In the genomic region with DNA sequence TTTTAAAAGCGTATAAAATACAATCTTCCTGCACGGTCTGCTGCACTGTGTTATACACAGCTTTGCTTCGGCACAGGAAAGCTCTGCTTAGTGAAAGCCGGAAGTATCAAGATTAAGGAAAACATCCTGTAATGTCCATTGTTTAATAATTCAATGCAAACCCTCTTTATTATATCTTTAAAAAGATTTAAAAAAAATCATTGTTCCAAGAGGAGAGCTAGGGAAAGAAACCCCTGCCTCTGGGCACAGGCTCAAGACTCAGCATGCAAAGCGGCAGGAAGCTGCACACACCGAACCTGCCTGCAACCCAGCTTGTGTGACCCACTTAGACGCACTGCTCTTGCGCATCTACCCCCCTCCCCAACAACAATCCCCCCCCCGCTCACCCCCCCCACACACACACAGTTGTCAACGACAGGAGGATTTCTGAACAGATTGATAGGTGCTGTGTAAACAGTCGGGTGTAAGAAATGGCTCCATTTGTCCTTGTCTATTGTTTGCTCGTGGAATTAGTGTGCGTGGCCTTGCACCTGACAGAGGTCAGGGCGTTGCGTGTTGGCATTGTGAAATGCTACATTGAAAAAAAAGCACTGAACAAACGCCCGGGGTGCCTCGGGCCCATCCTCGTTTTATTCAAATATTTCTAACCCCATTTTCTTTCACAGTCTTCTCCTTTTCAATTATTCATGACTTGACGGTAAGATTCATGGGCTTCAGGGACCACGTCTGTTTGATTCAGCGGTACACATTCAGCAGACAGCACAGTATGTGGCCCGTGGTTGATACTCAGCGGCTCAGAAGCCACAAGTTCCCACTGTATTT, we compare ENCODE assay signal across 8 mouse cellular contexts.
DNase-seq lines count a peak whose midpoint lies in the region; ATAC-seq lines count a peak whose summit lies in the region.

No protein-coding gene starts in this region.

- DNase-seq in embryo, embryonic 10 days (ENCODE audit: low spot score): peak; percentile 44
- no peak for DNase-seq in embryo, embryonic 9.5 days (ENCODE audit: extremely low spot score)
- DNase-seq in embryo, embryonic 11 days: peak; percentile 46
- DNase-seq in midbrain, embryonic 14.5 days: peak; percentile 76
- DNase-seq in frontal cortex, postnatal 25 days (ENCODE audit: low spot score in 2 of 2): no peak
- DNase-seq in frontal cortex, adult 2 months (ENCODE audit: extremely low spot score in 1 of 2, low spot score in 1 of 2): no peak
- no peak for DNase-seq in c-Kit-positive CD71-positive TER-119-positive erythroid progenitor cells, embryonic 14.5 days (ENCODE audit: low spot score)

- H3K27ac ChIP-seq in hindbrain, embryonic 16.5 days (ENCODE audit: low read depth, low read length): peak overlapping the region; percentile 13; the same call in 1 of the 2 replicates
- peak overlapping the region; percentile 78 for H3K27ac ChIP-seq in midbrain, embryonic 14.5 days (replicated peaks; ENCODE audit: low read depth, low read length)

- no peaks in the 10 kb centered on the region for H3K36me3 ChIP-seq in hindbrain, embryonic 16.5 days (ENCODE audit: control insufficient read depth, insufficient read depth, low read length)
- H3K36me3 ChIP-seq in midbrain, embryonic 14.5 days (ENCODE audit: control insufficient read depth, insufficient read depth, low read length): no peaks in the 10 kb centered on the region

- no peaks in the 10 kb centered on the region for H3K27me3 ChIP-seq in hindbrain, embryonic 16.5 days (replicated peaks; ENCODE audit: control insufficient read depth, insufficient read depth, low read length)
- no peaks in the 10 kb centered on the region for H3K27me3 ChIP-seq in midbrain, embryonic 14.5 days (ENCODE audit: control insufficient read depth, insufficient read depth, low read length)

- H3K9me3 ChIP-seq in hindbrain, embryonic 16.5 days (ENCODE audit: control insufficient read depth, low read length): no peaks in the 10 kb centered on the region
- H3K9me3 ChIP-seq in midbrain, embryonic 14.5 days (ENCODE audit: control insufficient read depth, low read length): no peaks in the 10 kb centered on the region

- 11% methylated on average over 24 of the region's 24 CpGs for WGBS in hindbrain, embryonic 16.5 days
- 3% methylated on average over 24 of the region's 24 CpGs for WGBS in midbrain, embryonic 14.5 days

- ATAC-seq in hindbrain, embryonic 16.5 days: peak; percentile 82
- peak; percentile 68 for ATAC-seq in midbrain, embryonic 14.5 days (ENCODE audit: low FRiP score, low TSS enrichment)

- H3K4me1 ChIP-seq in hindbrain, embryonic 16.5 days (ENCODE audit: control insufficient read depth, insufficient read depth, low read depth, low read length): peaks cover 12% of the 10 kb centered on the region
- peaks cover 24% of the 10 kb centered on the region for H3K4me1 ChIP-seq in midbrain, embryonic 14.5 days (ENCODE audit: control insufficient read depth, insufficient read depth, low read length)

- peak overlapping the region; percentile 29; the same call in 1 of the 2 replicates for H3K9ac ChIP-seq in hindbrain, embryonic 16.5 days (ENCODE audit: low read depth, low read length)
- H3K9ac ChIP-seq in midbrain, embryonic 14.5 days (replicated peaks; ENCODE audit: low read length): 0 out of 2 replicates have a peak overlapping the region, but pooled peaks have one; percentile 25

- 0 out of 2 replicates have a peak overlapping the region, but pooled peaks have one; percentile 1 for H3K4me3 ChIP-seq in hindbrain, embryonic 16.5 days (ENCODE audit: low read length)
- no peak overlapping the region for H3K4me3 ChIP-seq in midbrain, embryonic 14.5 days (replicated peaks; ENCODE audit: low read depth, low read length)

- peak overlapping the region; percentile 47 for H3K4me2 ChIP-seq in hindbrain, embryonic 16.5 days (ENCODE audit: low read length)
- H3K4me2 ChIP-seq in midbrain, embryonic 14.5 days (ENCODE audit: low read length): peak overlapping the region; percentile 52

Comparison
In these comparisons a context has a peak if more than half of its experiments do, and no peak if none do; other contexts are left out.
1. DNase-seq: peak in embryo, embryonic 10 days (single experiment), embryo, embryonic 11 days (single experiment) and midbrain, embryonic 14.5 days (single experiment); none in embryo, embryonic 9.5 days (single experiment), frontal cortex, postnatal 25 days (0 of 2), frontal cortex, adult 2 months (0 of 2) and c-Kit-positive CD71-positive TER-119-positive erythroid progenitor cells, embryonic 14.5 days (single experiment).